ENCODE assay signal across 14 mouse cellular contexts in genomic region chr11:95709534-95710040, GRCm38 (mm10).
"Had no signal": no experiment of that assay in that cellular context is flagged by ENCODE, and none has a peak within 500 bp of the region (broad histone marks: within the 10 kb centered on the region; RNA-seq: fewer than 3 reads in every experiment).

No protein-coding gene starts in this region.

- DNase-seq: right cerebral cortex, adult 18-20 months; right cerebral cortex, postnatal 14 days; right cerebral cortex, postnatal 25 days; right cerebral cortex, postnatal 4 days; spleen, adult 18-20 months; thymus, adult 18-20 months; thymus, adult 2 months; thymus, postnatal 14 days; thymus, postnatal 25 days; thymus, postnatal 36 days; thymus, postnatal 4 days had no signal

- H3K4me2 ChIP-seq: neural tube, embryonic 15.5 days; stomach, embryonic 15.5 days had no signal

- H3K27ac ChIP-seq: neural tube, embryonic 15.5 days; stomach, embryonic 15.5 days; stomach, postnatal 0 days had no signal

- H3K4me3 ChIP-seq: neural tube, embryonic 15.5 days; stomach, embryonic 15.5 days had no signal

- H3K9me3 ChIP-seq: neural tube, embryonic 15.5 days; stomach, embryonic 15.5 days had no signal

- H3K9ac ChIP-seq: neural tube, embryonic 15.5 days; stomach, embryonic 15.5 days had no signal

- H3K36me3 ChIP-seq: neural tube, embryonic 15.5 days; stomach, embryonic 15.5 days had no signal

- H3K27me3 ChIP-seq: neural tube, embryonic 15.5 days; stomach, embryonic 15.5 days had no signal
